Mouse (Mus musculus): ENCODE data around the gene Spata20.

- TF ChIP-seq POLR2A (IDR thresholded peaks at IDR 0.05; ENCODE audit: low read depth, low read length) (no peak), CTCF (IDR thresholded peaks at IDR 0.05; ENCODE audit: extremely low read depth, insufficient read length, insufficient replicate concordance, low read depth, low read length) (no peak)
These were observed 15.5 kb upstream of the Spata20 start for GRCm38 (mm10) chr11:94501482-94501881.

Data from small intestine, adult 2 months (tissue).